Mouse (Mus musculus) brown adipose tissue, adult 24 weeks (tissue): Measurements from ENCODE around the gene Rhox4b. TPM values are rescaled to one million over a fixed set of nuclear protein-coding genes. Genes with fewer than 3 reads are reported as not detected.
"Not testable (repeated sequence)": the region's sequence is repeated elsewhere in the genome, so short reads cannot be mapped to it uniquely, and the experiment has no call there.

ENCODE experiments used
- H3K27ac ChIP-seq: fragments of 200-500 bp; replicated peaks from 2 replicates; pipeline ENCODE4 v1.5.1; 2012; ENCODE audit warnings: low read depth, mild to moderate bottlenecking, low read length
- H3K4me1 ChIP-seq: fragments of 200-500 bp; 2 replicates; pipeline ENCODE4 v1.6.1; 2012; ENCODE audit warnings: low read length, mixed read lengths; ENCODE audit not compliant: control insufficient read depth, insufficient read depth, insufficient read length
- H3K4me3 ChIP-seq: fragments of 200-500 bp; 2 replicates; pipeline ENCODE4 v1.5.1; 2012; ENCODE audit warnings: low read depth, mild to moderate bottlenecking, low read length, moderate library complexity; ENCODE audit not compliant: insufficient read depth
- polyA plus RNA-seq: library from polyadenylated mRNA; stranded (reverse); fragments of >200 nt; gene quantifications from 2 replicates; pipeline ENCODE4 v1.2.4, GENCODE M21; 2012; ENCODE audit not compliant: missing spikeins, insufficient read depth, insufficient read length

Rhox4b gene
- not detected in 2 replicates for polyA plus RNA-seq

GRCm38 (mm10) chrX:37432194-37432593 lies at the start of gene Rhox4b:
Gene Rhox4b, plus strand, starts transcription at chrX:37432494.
- not testable (repeated sequence) for H3K4me3 ChIP-seq, H3K4me1 ChIP-seq

GRCm38 (mm10) chrX:37390548-37390947 lies 41.7 kb upstream of the Rhox4b start, which contains the start of gene Rhox4a2:
Gene Rhox4a2, plus strand, starts transcription at chrX:37390848.
- H3K4me3 ChIP-seq, H3K27ac ChIP-seq, H3K4me1 ChIP-seq: not testable (repeated sequence)

More at GRCm38 (mm10) chrX:37432194-37432593, at the start of gene Rhox4b:
- not testable (repeated sequence) for H3K27ac ChIP-seq

- H3K4me3 ChIP-seq, H3K27ac ChIP-seq, H3K4me1 ChIP-seq: not testable (repeated sequence)
Observed at GRCm38 (mm10) chrX:37411767-37412166, 20.5 kb upstream of the Rhox4b start, which contains the start of gene Rhox2b. Gene Rhox2b, plus strand, starts transcription at chrX:37412067.

- H3K27ac ChIP-seq, H3K4me1 ChIP-seq, H3K4me3 ChIP-seq: not testable (repeated sequence)
Observed at GRCm38 (mm10) chrX:37453380-37453779, 21.1 kb downstream of the Rhox4b start, which contains the start of gene Rhox2c. Gene Rhox2c, plus strand, starts transcription at chrX:37453680.

- not testable (repeated sequence) for H3K4me3 ChIP-seq, H3K27ac ChIP-seq, H3K4me1 ChIP-seq
Observed at GRCm38 (mm10) chrX:37458285-37458684, 26.0 kb downstream of the Rhox4b start, which contains the start of gene Rhox3c. Gene Rhox3c, plus strand, starts transcription at chrX:37458585.

- H3K27ac ChIP-seq, H3K4me3 ChIP-seq, H3K4me1 ChIP-seq: not testable (repeated sequence)
Observed at GRCm38 (mm10) chrX:37480037-37480436, 47.7 kb downstream of the Rhox4b start, which contains the start of gene Rhox4c. Gene Rhox4c, plus strand, starts transcription at chrX:37480337.

Other genes starting within 250 kb of the Rhox4b start
- 1,758 and 1,801 TPM in 2 replicates for gene Ndufa1, start 241.3 kb upstream of the Rhox4b start, polyA plus RNA-seq
- 0.92 and 1.7 TPM in 2 replicates for gene Rnf113a1, start 241.2 kb upstream of the Rhox4b start, polyA plus RNA-seq
- not detected in 2 replicates for gene Gm9, start 221.5 kb upstream of the Rhox4b start, polyA plus RNA-seq
- gene Rhox1, start 210.2 kb upstream of the Rhox4b start, polyA plus RNA-seq, result not detected in 2 replicates
- gene Rhox2a, start 187.5 kb upstream of the Rhox4b start, polyA plus RNA-seq, result not detected in 2 replicates
- gene Rhox3a, start 182.6 kb upstream of the Rhox4b start, polyA plus RNA-seq, result not detected in 2 replicates
- not detected in 2 replicates for gene Rhox4a, start 167.2 kb upstream of the Rhox4b start, polyA plus RNA-seq
- gene Rhox3a2, start 52.5 kb upstream of the Rhox4b start, polyA plus RNA-seq, result not detected in 2 replicates
- gene Rhox4a2, start 41.6 kb upstream of the Rhox4b start, polyA plus RNA-seq, result not detected in 2 replicates
- gene Rhox2b, start 20.4 kb upstream of the Rhox4b start, polyA plus RNA-seq, result not detected in 2 replicates
- gene Rhox2c, start 21.2 kb downstream of the Rhox4b start, polyA plus RNA-seq, result not detected in 2 replicates
- not detected in 2 replicates for gene Rhox3c, start 26.1 kb downstream of the Rhox4b start, polyA plus RNA-seq
- gene Rhox4c, start 47.8 kb downstream of the Rhox4b start, polyA plus RNA-seq, result not detected in 2 replicates
- not detected in 2 replicates for gene Rhox2d, start 60.9 kb downstream of the Rhox4b start, polyA plus RNA-seq
- gene Rhox4d, start 81.9 kb downstream of the Rhox4b start, polyA plus RNA-seq, result not detected in 2 replicates
- not detected in 2 replicates for gene Rhox2e, start 98.0 kb downstream of the Rhox4b start, polyA plus RNA-seq
- not detected in 2 replicates for gene Rhox3e, start 109.5 kb downstream of the Rhox4b start, polyA plus RNA-seq
- gene Rhox4e, start 124.9 kb downstream of the Rhox4b start, polyA plus RNA-seq, result not detected in 2 replicates
- not detected in 2 replicates for gene Rhox2f, start 138.9 kb downstream of the Rhox4b start, polyA plus RNA-seq
- gene Rhox3f, start 148.5 kb downstream of the Rhox4b start, polyA plus RNA-seq, result not detected in 2 replicates
- not detected in 2 replicates for gene Rhox4f, start 175.2 kb downstream of the Rhox4b start, polyA plus RNA-seq
- not detected in 2 replicates for gene Rhox3g, start 196.1 kb downstream of the Rhox4b start, polyA plus RNA-seq
- not detected in 2 replicates for gene Rhox2g, start 211.0 kb downstream of the Rhox4b start, polyA plus RNA-seq
- not detected in 2 replicates for gene Rhox4g, start 218.8 kb downstream of the Rhox4b start, polyA plus RNA-seq
- not detected in 2 replicates for gene Rhox3h, start 236.3 kb downstream of the Rhox4b start, polyA plus RNA-seq
- not detected in 2 replicates for gene Rhox2h, start 240.8 kb downstream of the Rhox4b start, polyA plus RNA-seq